Mouse (Mus musculus) stomach, postnatal 0 days (tissue): Measurements from ENCODE around the gene Rala. TPM values are rescaled to one million over a fixed set of nuclear protein-coding genes. Genes with fewer than 3 reads are reported as not detected.
A peak's percentile ranks its signal among the peaks of the same experiment; 100 is the strongest.

Source experiments
- ATAC-seq: fragments of 200-750 bp; cut with Nextera tagmentation; 2 replicates; pipeline ENCODE4 v1.8.0; 2017; ENCODE audit not compliant: low FRiP score, low TSS enrichment
- DNase-seq: peaks from one replicate; pipeline ENCODE4 v3.0.0-alpha.2; 2016; ENCODE audit warnings: low spot score
- H3K27ac ChIP-seq: fragments of 300-500 bp; sonication (generic); replicated peaks from 2 replicates; pipeline ENCODE4 v1.5.1; 2014; ENCODE audit warnings: mild to moderate bottlenecking, control low read depth
- H3K27me3 ChIP-seq: fragments of 300-500 bp; sonication (generic); 2 replicates; pipeline ENCODE4 v1.6.1; 2014; ENCODE audit warnings: low read length; ENCODE audit not compliant: control insufficient read depth, insufficient read depth
- H3K36me3 ChIP-seq: fragments of 300-500 bp; sonication (generic); 2 replicates; pipeline ENCODE4 v1.6.1; 2014; ENCODE audit warnings: low read length, mixed read lengths; ENCODE audit not compliant: control insufficient read depth, insufficient read depth
- H3K4me1 ChIP-seq: fragments of 300-500 bp; sonication (generic); replicated peaks from 2 replicates; pipeline ENCODE4 v1.6.1; 2014; ENCODE audit warnings: antibody characterized with exemption; ENCODE audit not compliant: control insufficient read depth, insufficient read depth
- H3K4me2 ChIP-seq: fragments of 300-500 bp; sonication (generic); replicated peaks from 2 replicates; pipeline ENCODE4 v1.6.1; 2014; ENCODE audit warnings: low read depth, mild to moderate bottlenecking, control low read depth, moderate library complexity
- H3K4me3 ChIP-seq: fragments of 300-500 bp; sonication (generic); 2 replicates; pipeline ENCODE4 v1.5.1; 2014; ENCODE audit warnings: low read depth, low read length, control low read depth
- H3K9ac ChIP-seq: fragments of 300-500 bp; sonication (generic); 2 replicates; pipeline ENCODE4 v1.6.1; 2014; ENCODE audit warnings: mild to moderate bottlenecking, low read length, control low read depth, mixed read lengths
- H3K9me3 ChIP-seq: fragments of 300-500 bp; sonication (generic); 2 replicates; pipeline ENCODE4 v1.6.1; 2016; ENCODE audit warnings: low read length; ENCODE audit not compliant: control insufficient read depth
- CTCF ChIP-seq: IDR thresholded peaks from 2 replicates; pipeline ENCODE4 v1.5.1; 2016; ENCODE audit warnings: antibody characterized with exemption, low read depth, mild to moderate bottlenecking, moderate library complexity
- EP300 ChIP-seq: optimal IDR thresholded peaks from 2 replicates; pipeline ENCODE3; 2016; ENCODE audit warnings: antibody characterized with exemption
- WGBS: fragments of 180-500 bp; shearing (Covaris S2); extraction: QIAGEN DNeasy Blood & Tissue Kit; methylation state at CpG from one replicate; pipeline ENCODE4 v1.1.7; 2014; 5-methylcytosine and 5-hydroxymethylcytosine counted together
- polyA plus RNA-seq: library from polyadenylated mRNA; unstranded; fragments of >200 nt; fragmentation: Nextera tagmentation; extraction: Ambion mirVana; gene quantifications from 2 replicates; pipeline ENCODE4 v1.2.1, GENCODE M21; 2015

Rala gene
- polyA plus RNA-seq, 1 experiment from 2014 or later = 87.8 TPM

DNA sequence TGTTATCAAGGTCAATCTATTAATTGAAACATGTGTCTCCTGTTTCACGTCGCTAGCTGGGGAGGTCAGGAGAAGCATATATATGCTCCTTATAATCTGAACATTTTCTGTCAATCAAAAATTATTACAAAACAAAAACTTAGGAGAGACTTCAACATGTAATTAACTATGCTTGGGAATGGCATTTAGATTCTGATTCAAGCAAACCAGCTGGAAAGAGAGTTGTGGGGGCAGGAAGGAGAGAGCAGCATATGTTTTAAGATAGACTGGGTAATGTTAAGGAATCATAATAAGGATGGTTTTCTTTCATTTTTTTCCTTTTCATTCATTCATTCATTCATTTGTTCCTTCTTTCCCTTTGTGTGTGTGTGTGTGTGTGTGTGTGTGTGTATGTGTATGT lies 77.3 kb downstream of the Rala start:
- H3K36me3 ChIP-seq = no peaks in the 10 kb centered on the region
- WGBS = 82% methylated on average over 2 of the region's 2 CpGs
- H3K9me3 ChIP-seq = no peaks in the 10 kb centered on the region
- TF ChIP-seq EP300 = no peak
- no peak overlapping the region for H3K27ac ChIP-seq
- no peaks in the 10 kb centered on the region for H3K4me1 ChIP-seq
- no peak for DNase-seq
- no peaks in the 10 kb centered on the region for H3K27me3 ChIP-seq
- no peak overlapping the region for H3K4me3 ChIP-seq
- no peak overlapping the region for H3K4me2 ChIP-seq
- H3K9ac ChIP-seq = no peak overlapping the region
- ATAC-seq = no peak

DNA sequence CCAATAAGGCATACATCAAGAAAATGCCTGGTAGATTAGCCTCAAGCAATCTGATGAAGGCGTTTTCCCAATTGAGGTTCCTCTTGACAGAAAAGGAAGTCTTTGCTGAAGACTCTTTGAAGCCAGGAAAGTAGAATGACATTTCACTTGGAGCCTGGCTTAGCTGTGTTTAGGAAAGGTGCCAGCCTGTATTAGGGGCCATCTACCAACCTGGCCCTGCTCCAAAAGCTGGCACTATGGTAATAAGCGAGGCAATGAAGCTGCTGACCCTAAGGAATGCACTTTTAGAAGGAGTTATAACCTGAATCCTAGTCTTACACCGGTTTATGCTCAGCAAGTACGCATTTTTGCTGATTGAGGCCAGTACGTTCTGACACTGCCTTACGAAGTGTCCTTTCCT lies 83.5 kb downstream of the Rala start:
- H3K36me3 ChIP-seq = no peaks in the 10 kb centered on the region
- H3K9ac ChIP-seq = no peak overlapping the region
- H3K27ac ChIP-seq = no peak overlapping the region
- no peaks in the 10 kb centered on the region for H3K9me3 ChIP-seq
- H3K4me1 ChIP-seq = no peaks in the 10 kb centered on the region
- no peak for TF ChIP-seq EP300
- no peak for TF ChIP-seq CTCF
- WGBS = 85% methylated on average over 6 of the region's 6 CpGs
- no peak for ATAC-seq
- H3K27me3 ChIP-seq = no peaks in the 10 kb centered on the region
- no peak for DNase-seq
- H3K4me3 ChIP-seq = no peak overlapping the region
- H3K4me2 ChIP-seq = no peak overlapping the region

DNA sequence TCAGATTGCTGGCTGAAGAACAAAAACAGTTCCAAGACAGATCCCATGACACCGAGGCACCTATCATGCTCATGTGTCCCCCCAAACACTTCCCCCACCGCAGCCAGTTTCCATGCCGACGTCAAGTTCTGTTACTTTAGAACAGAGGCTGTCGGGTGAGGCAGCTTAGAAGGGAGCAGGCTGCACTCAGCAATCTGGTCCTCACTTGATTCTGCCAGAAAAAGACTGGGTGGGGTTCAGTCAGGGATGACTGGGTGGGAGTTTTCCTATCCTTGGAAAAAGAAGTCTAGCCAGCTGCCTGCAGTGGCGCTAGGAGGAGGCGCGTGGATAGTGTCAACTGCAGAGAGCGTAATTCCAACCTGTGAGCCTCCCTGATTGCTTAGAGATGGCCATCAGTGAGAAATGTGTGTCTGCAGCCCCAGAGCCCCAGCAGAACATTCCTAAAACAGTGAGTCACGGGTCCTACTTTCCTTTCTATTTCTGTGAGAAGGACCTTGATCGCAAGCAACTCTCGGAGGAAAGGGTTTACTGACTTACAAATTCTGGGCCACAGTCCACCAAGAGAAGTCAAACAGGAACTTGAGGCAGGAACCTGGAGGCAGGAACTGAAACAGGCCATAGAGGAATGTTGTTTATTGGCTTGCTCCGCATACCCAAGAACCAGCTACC lies 84.5 kb downstream of the Rala start:
- ATAC-seq (no peak), DNase-seq (no peak)
- WGBS = 71% methylated on average over 13 of the region's 13 CpGs
- H3K4me1 ChIP-seq = no peaks in the 10 kb centered on the region
- H3K9me3 ChIP-seq = no peaks in the 10 kb centered on the region
- H3K4me3 ChIP-seq = no peak overlapping the region
- no peak overlapping the region for H3K9ac ChIP-seq
- TF ChIP-seq EP300 = no peak
- no peak for TF ChIP-seq CTCF
- no peak overlapping the region for H3K4me2 ChIP-seq
- H3K27ac ChIP-seq = no peak overlapping the region
- no peaks in the 10 kb centered on the region for H3K27me3 ChIP-seq
- no peaks in the 10 kb centered on the region for H3K36me3 ChIP-seq

DNA sequence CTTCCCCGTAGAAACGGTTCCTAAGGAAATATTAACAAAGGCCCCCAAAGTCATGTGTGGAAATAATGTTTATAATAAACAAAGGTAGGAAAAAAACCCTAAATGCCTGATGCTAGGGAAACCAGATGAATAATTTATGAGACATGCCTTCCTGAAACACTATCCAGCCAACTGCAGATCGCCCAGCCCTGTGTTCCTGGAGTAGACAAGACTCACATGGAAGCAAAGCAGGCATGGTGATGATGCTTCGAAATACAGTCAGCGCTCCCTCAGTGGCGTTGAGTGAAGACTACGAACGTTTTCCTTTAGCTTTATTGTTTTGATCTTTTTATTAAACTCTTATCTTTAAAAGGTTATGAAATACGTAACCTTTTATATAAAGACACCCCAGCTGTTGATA lies 87.0 kb downstream of the Rala start:
- ATAC-seq (no peak), DNase-seq (no peak)
- Histone ChIP-seq H3K36me3 (no peaks in the 10 kb centered on the region), H3K4me2 (no peak overlapping the region), H3K9me3 (no peaks in the 10 kb centered on the region), H3K27ac (no peak overlapping the region), H3K4me1 (no peaks in the 10 kb centered on the region), H3K9ac (no peak overlapping the region), H3K27me3 (no peaks in the 10 kb centered on the region), H3K4me3 (no peak overlapping the region)
- no peak for TF ChIP-seq EP300
- no peak for TF ChIP-seq CTCF
- 78% methylated on average over 9 of the region's 9 CpGs for WGBS

DNA sequence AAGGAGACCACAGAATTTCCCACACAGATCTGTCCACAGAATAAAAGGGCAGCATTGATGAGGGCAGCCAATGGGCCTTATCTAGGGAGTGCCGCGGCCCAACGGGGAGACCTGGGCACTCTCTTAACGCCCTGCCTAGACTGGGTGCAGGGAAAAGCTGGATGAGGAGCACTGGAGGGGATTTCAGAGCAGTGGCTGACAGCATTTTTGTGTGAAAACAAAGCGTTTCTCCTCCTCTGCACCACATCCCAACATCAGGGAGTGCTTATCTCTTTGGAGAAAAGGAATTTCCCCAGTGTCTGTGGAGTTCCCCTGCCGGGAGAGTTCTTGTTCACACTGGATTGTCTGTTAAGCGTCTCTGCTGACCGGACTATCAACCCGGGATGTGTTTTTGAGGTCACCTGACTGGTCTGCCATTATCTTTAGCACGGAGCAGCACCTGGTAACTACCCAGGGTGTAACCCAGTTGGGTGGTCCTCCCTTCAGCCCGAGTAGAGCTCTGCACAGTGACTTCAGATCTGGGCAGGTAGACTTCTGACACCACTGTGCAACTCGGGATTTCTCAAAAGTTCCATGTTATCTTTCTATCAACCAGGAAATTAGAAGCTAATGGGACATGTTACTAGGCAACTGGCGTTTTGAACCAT lies 88.4 kb downstream of the Rala start:
- H3K4me2 ChIP-seq = peak overlapping the region; percentile 32; the same call in 1 of the 2 replicates
- TF ChIP-seq EP300 (no peak), CTCF (no peak)
- 10% methylated on average over 13 of the region's 13 CpGs for WGBS
- DNase-seq (peak; percentile 47), ATAC-seq (peak; percentile 83)
- H3K27me3 ChIP-seq = no peaks in the 10 kb centered on the region
- H3K9me3 ChIP-seq = no peaks in the 10 kb centered on the region
- no peak overlapping the region for H3K9ac ChIP-seq
- no peaks in the 10 kb centered on the region for H3K36me3 ChIP-seq
- no peaks in the 10 kb centered on the region for H3K4me1 ChIP-seq
- no peak overlapping the region for H3K4me3 ChIP-seq
- no peak overlapping the region for H3K27ac ChIP-seq

DNA sequence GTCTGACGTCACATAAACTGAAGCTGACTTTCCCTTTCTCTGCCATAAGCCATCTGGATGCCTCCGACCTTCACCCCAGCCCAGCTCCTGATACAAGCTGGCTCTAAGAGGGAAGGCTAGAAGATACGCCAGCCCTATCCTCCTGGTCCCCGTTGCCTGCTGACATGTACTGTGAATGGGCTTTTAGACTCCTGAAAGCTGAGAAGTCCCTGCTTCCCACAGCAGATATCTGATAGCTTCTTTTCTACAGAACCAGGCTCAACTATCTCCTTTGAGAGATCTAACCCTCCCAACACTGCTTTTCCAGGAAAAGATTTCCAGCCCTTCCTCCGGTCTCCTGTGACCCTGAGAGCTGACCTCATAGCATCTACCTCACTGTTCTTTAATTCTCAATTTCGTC lies 89.3 kb downstream of the Rala start:
- Histone ChIP-seq H3K27me3 (no peaks in the 10 kb centered on the region), H3K9ac (no peak overlapping the region), H3K36me3 (no peaks in the 10 kb centered on the region), H3K4me1 (no peaks in the 10 kb centered on the region), H3K9me3 (no peaks in the 10 kb centered on the region), H3K4me3 (no peak overlapping the region), H3K4me2 (no peak overlapping the region), H3K27ac (no peak overlapping the region)
- no peak for TF ChIP-seq CTCF
- TF ChIP-seq EP300 = no peak
- WGBS = 45% methylated on average over 6 of the region's 6 CpGs
- DNase-seq (no peak), ATAC-seq (no peak)
